Mouse (Mus musculus): ENCODE results near the gene Smarcd3.

The Smarcd3 gene

GRCm38 (mm10) chr5:24620116-24620515, 4.1 kb downstream of the Smarcd3 start:
- no peak for DNase-seq (ENCODE audit: low spot score)

GRCm38 (mm10) chr5:24618921-24619320, 5.3 kb downstream of the Smarcd3 start:
- no peak for DNase-seq (ENCODE audit: low spot score)

GRCm38 (mm10) chr5:24615097-24615496, 9.1 kb downstream of the Smarcd3 start:
- DNase-seq (ENCODE audit: low spot score) = no peak

GRCm38 (mm10) chr5:24612302-24612649, 11.9 kb downstream of the Smarcd3 start:
- DNase-seq (ENCODE audit: low spot score) = no peak

GRCm38 (mm10) chr5:24611366-24612301, 12.6 kb downstream of the Smarcd3 start:
- DNase-seq (ENCODE audit: low spot score) = peak; percentile 87

GRCm38 (mm10) chr5:24609388-24609787, 14.8 kb downstream of the Smarcd3 start:
- DNase-seq (ENCODE audit: low spot score) = no peak

- DNase-seq (ENCODE audit: low spot score) = no peak
These were observed 18.1 kb downstream of the Smarcd3 start for GRCm38 (mm10) chr5:24605980-24606665.

GRCm38 (mm10) chr5:24605321-24605979, 18.8 kb downstream of the Smarcd3 start:
- no peak for DNase-seq (ENCODE audit: low spot score)

- peak; percentile 89 for DNase-seq (ENCODE audit: low spot score)
These were observed 19.5 kb downstream of the Smarcd3 start for GRCm38 (mm10) chr5:24604656-24605100.

- no peak for DNase-seq (ENCODE audit: low spot score)
These were observed 20.0 kb downstream of the Smarcd3 start for GRCm38 (mm10) chr5:24604080-24604655.

GRCm38 (mm10) chr5:24603431-24604010, 20.7 kb downstream of the Smarcd3 start:
- DNase-seq (ENCODE audit: low spot score) = no peak

GRCm38 (mm10) chr5:24602751-24603343, 21.4 kb downstream of the Smarcd3 start:
- DNase-seq (ENCODE audit: low spot score) = peak; percentile 72

GRCm38 (mm10) chr5:24601911-24602750, 22.1 kb downstream of the Smarcd3 start:
- peak; percentile 48 for DNase-seq (ENCODE audit: low spot score)

- no peak for DNase-seq (ENCODE audit: low spot score)
These were observed 23.0 kb downstream of the Smarcd3 start for GRCm38 (mm10) chr5:24601071-24601835.

GRCm38 (mm10) chr5:24600236-24600635, 24.0 kb downstream of the Smarcd3 start:
- DNase-seq (ENCODE audit: low spot score) = no peak

GRCm38 (mm10) chr5:24599137-24599536, 25.1 kb downstream of the Smarcd3 start:
- DNase-seq (ENCODE audit: low spot score) = no peak

GRCm38 (mm10) chr5:24598570-24599006, 25.6 kb downstream of the Smarcd3 start:
- peak; percentile 52 for DNase-seq (ENCODE audit: low spot score)

- no peak for DNase-seq (ENCODE audit: low spot score)
These were observed 26.2 kb downstream of the Smarcd3 start for GRCm38 (mm10) chr5:24597901-24598569.

- peak; percentile 85 for DNase-seq (ENCODE audit: low spot score)
These were observed 26.9 kb downstream of the Smarcd3 start for GRCm38 (mm10) chr5:24597221-24597728.
